ENCODE assay signal across 8 mouse cellular contexts in genomic region chr12:112130161-112130860, GRCm38 (mm10). TPM values are rescaled to one million over a fixed set of nuclear protein-coding genes. Genes with fewer than 3 reads are reported as not detected.
DNase-seq lines count a peak whose midpoint lies in the region; ATAC-seq and TF ChIP-seq lines count a peak whose summit lies in the region.

No protein-coding gene starts in this region.

- no peaks in the 10 kb centered on the region for H3K79me2 ChIP-seq in CH12.LX (replicated peaks; ENCODE audit: control insufficient read depth, extremely low read depth, insufficient read depth, poor library complexity, severe bottlenecking)

- TF ChIP-seq CTCF in CH12.LX (conservative IDR thresholded peaks at IDR 0.05 in 1 of 2, IDR thresholded peaks at IDR 0.05 in 1 of 2; ENCODE audit: low read depth in 2 of 2, low read length in 2 of 2) = no peak
- TF ChIP-seq CTCF in liver, embryonic 14.5 days (IDR thresholded peaks at IDR 0.05; ENCODE audit: low read depth) = no peak

- no peaks in the 10 kb centered on the region for H3K36me3 ChIP-seq in CH12.LX (replicated peaks in 1 of 2; ENCODE audit: control insufficient read depth in 1 of 2, insufficient read depth in 1 of 2, low read length in 1 of 2)
- no peaks in the 10 kb centered on the region for H3K36me3 ChIP-seq in intestine, embryonic 14.5 days (ENCODE audit: control insufficient read depth, insufficient read depth, low read length)
- no peaks in the 10 kb centered on the region for H3K36me3 ChIP-seq in liver, embryonic 14.5 days (replicated peaks; ENCODE audit: control insufficient read depth, insufficient read depth, low read depth)

- peaks cover 78% of the 10 kb centered on the region for H3K27me3 ChIP-seq in CH12.LX (replicated peaks)
- H3K27me3 ChIP-seq in intestine, embryonic 14.5 days (replicated peaks; ENCODE audit: control insufficient read depth, insufficient read depth, low read length) = peaks cover 22% of the 10 kb centered on the region
- peaks cover 17% of the 10 kb centered on the region for H3K27me3 ChIP-seq in liver, embryonic 14.5 days (ENCODE audit: control insufficient read depth, insufficient read depth, low read length)

- WGBS in intestine, embryonic 14.5 days = under 1% methylated on average over 75 of the region's 79 CpGs
- WGBS in liver, embryonic 14.5 days (ENCODE audit: insufficient replicate concordance) = under 1% methylated on average over 77 of the region's 79 CpGs

- H3K9ac ChIP-seq in CH12.LX (ENCODE audit: insufficient read depth, low read depth) = no peak overlapping the region; the same call in 1 of the 2 replicates
- H3K9ac ChIP-seq in intestine, embryonic 14.5 days (ENCODE audit: low read length) = peak overlapping the region; percentile 74
- no peak overlapping the region for H3K9ac ChIP-seq in liver, embryonic 14.5 days (replicated peaks)

- H3K4me3 ChIP-seq in CH12.LX (replicated peaks in 1 of 3; ENCODE audit: low read depth in 2 of 3, low read length in 2 of 3, poor library complexity in 1 of 3) = peak overlapping the region; percentile 21 to 71 (median 32)
- peak overlapping the region; percentile 71 for H3K4me3 ChIP-seq in intestine, embryonic 14.5 days (ENCODE audit: low read depth, low read length)
- H3K4me3 ChIP-seq in liver, embryonic 14.5 days (ENCODE audit: insufficient read depth in 1 of 2, low read depth in 2 of 2, low read length in 2 of 2) = peak overlapping the region; percentile 38 to 59

- dilution Hi-C loops in CH12.LX (cut with MboI; ENCODE audit: extremely low pct_ligation_motif_present, extremely low pct_unique_long_range_greater_than_20kb, low sequenced_read_pairs) = no loop called here

- H3K4me1 ChIP-seq in CH12.LX (ENCODE audit: control insufficient read depth in 1 of 2, insufficient read depth in 2 of 2) = peaks cover 11 to 19% of the 10 kb centered on the region in 2 experiments
- no peaks in the 10 kb centered on the region; the same call in 1 of the 2 replicates for H3K4me1 ChIP-seq in intestine, embryonic 14.5 days (replicated peaks; ENCODE audit: control insufficient read depth, insufficient read depth, low read length)
- H3K4me1 ChIP-seq in liver, embryonic 14.5 days (replicated peaks; ENCODE audit: control insufficient read depth in 2 of 2, insufficient read depth in 2 of 2, low read length in 1 of 2) = no peaks in the 10 kb centered on the region

- no peak for TF ChIP-seq POLR2A in CH12.LX (IDR thresholded peaks at IDR 0.05; ENCODE audit: low read depth, low read length)

- no peak for DNase-seq in CH12.LX (ENCODE audit: extremely low read depth)
- peak; percentile 67 for DNase-seq in adrenal gland, postnatal 25 days
- DNase-seq in gastrocnemius, postnatal 10 days = peak; percentile 54
- peak; percentile 92 for DNase-seq in intestine, embryonic 14.5 days (ENCODE audit: low spot score)
- DNase-seq in liver, embryonic 14.5 days (ENCODE audit: low read depth in 3 of 3, low spot score in 3 of 3) = no peak
- DNase-seq in natural killer cell, adult 2 months (ENCODE audit: low spot score in 2 of 2) = peak; percentile 14 to 54
- DNase-seq in thymus, postnatal 14 days = peak; percentile 56
- no peak for DNase-seq in layer of hippocampus, adult 9-10 months (ENCODE audit: low spot score)

- no peak for TF ChIP-seq EP300 in CH12.LX (IDR thresholded peaks at IDR 0.05; ENCODE audit: low read length)
- no peak for TF ChIP-seq EP300 in liver, embryonic 14.5 days (IDR thresholded peaks at IDR 0.05; ENCODE audit: low read depth)

- no peak for TF ChIP-seq RAD21 in CH12.LX (IDR thresholded peaks at IDR 0.05; ENCODE audit: low read depth, low read length)

- H3K9me3 ChIP-seq in CH12.LX (replicated peaks; ENCODE audit: low read length) = peaks cover 8% of the 10 kb centered on the region
- no peaks in the 10 kb centered on the region for H3K9me3 ChIP-seq in intestine, embryonic 14.5 days (ENCODE audit: control insufficient read depth, low read length)
- H3K9me3 ChIP-seq in liver, embryonic 14.5 days (ENCODE audit: control insufficient read depth, low read length) = no peaks in the 10 kb centered on the region

- peak overlapping the region; percentile 67 for H3K4me2 ChIP-seq in CH12.LX (ENCODE audit: insufficient read depth, low read depth, poor library complexity, severe bottlenecking)
- peak overlapping the region; percentile 87 for H3K4me2 ChIP-seq in intestine, embryonic 14.5 days (ENCODE audit: low read length)
- H3K4me2 ChIP-seq in liver, embryonic 14.5 days (ENCODE audit: low read depth) = peak overlapping the region; percentile 62

- H3K27ac ChIP-seq in CH12.LX (ENCODE audit: insufficient read depth, low read depth) = no peak overlapping the region
- H3K27ac ChIP-seq in intestine, embryonic 14.5 days (ENCODE audit: low read depth) = peak overlapping the region; percentile 87
- no peak overlapping the region for H3K27ac ChIP-seq in liver, embryonic 14.5 days

- in situ Hi-C loops in CH12.LX (cut with MboI; ENCODE audit: low pct_ligation_motif_present, low pct_unique_long_range_greater_than_20kb, low sequenced_read_pairs) = no loop called here

- peak; percentile 90 for ATAC-seq in intestine, embryonic 14.5 days (replicated peaks; ENCODE audit: low FRiP score, low TSS enrichment, low read depth)
- ATAC-seq in liver, embryonic 14.5 days (ENCODE audit: insufficient read depth) = no peak

TF ChIP-seq in CH12.LX, 34 proteins besides CTCF, POLR2A, EP300 and RAD21:
- TF ChIP-seq ZNF384 (IDR thresholded peaks at IDR 0.05; ENCODE audit: low read depth, low read length) (no peak), IRF4 (IDR thresholded peaks at IDR 0.05; ENCODE audit: low read depth, low read length) (peak; percentile 65; the same call in 1 of the 2 replicates), ELF1 (IDR thresholded peaks at IDR 0.05; ENCODE audit: low read depth, low read length) (no peak), MAZ (IDR thresholded peaks at IDR 0.05; ENCODE audit: low read depth, low read length) (peak; percentile 54; the same call in 1 of the 2 replicates), JUND (conservative IDR thresholded peaks at IDR 0.05; ENCODE audit: low read depth, low read length) (no peak), MEF2A (IDR thresholded peaks at IDR 0.05; ENCODE audit: borderline replicate concordance, low read depth, low read length) (no peak)

RNA-seq across cellular contexts. Expression of gene Kif26a, which starts 15.7 kb away (rescaled TPM):
- total RNA-seq in CH12.LX (2012; rRNA removed) (not detected in 2 replicates), CH12.LX (2014; rRNA removed) (not detected in 2 replicates)
- not detected in 2 replicates for polyA plus RNA-seq in CH12.LX (2012; ENCODE audit: insufficient read length, low read depth)
- 7.4 and 13.7 TPM in 2 replicates for total RNA-seq in adrenal gland, postnatal 25 days (2021)
- 10 to 100 TPM; 10.3 to 12.4 TPM for total RNA-seq in gastrocnemius, postnatal 10 days (2021)
- 2.6 and 3.6 TPM in 2 replicates for polyA plus RNA-seq in intestine, embryonic 14.5 days (2014; fragmentation: Nextera tagmentation; extraction: Ambion mirVana)
- polyA plus RNA-seq in liver, embryonic 14.5 days (2012; rRNA removed) = 0.26 TPM in 2 replicates
- polyA plus RNA-seq in liver, embryonic 14.5 days (2014; fragmentation: Nextera tagmentation; extraction: Ambion mirVana) = 0.03 and 0.08 TPM in 2 replicates

RNA-seq across cellular contexts. Expression of gene Aspg, which starts 23.8 kb away (rescaled TPM):
- total RNA-seq in CH12.LX (2012; rRNA removed) (not detected in 2 replicates), CH12.LX (2014; rRNA removed) (not detected in 2 replicates)
- not detected in 2 replicates for polyA plus RNA-seq in CH12.LX (2012; ENCODE audit: insufficient read length, low read depth)
- total RNA-seq in adrenal gland, postnatal 25 days (2021) = 35.6 and 47.0 TPM in 2 replicates
- total RNA-seq in gastrocnemius, postnatal 10 days (2021) = under 1 TPM in 1 of 2 experiments, not detected in 1; 0.38 TPM
- polyA plus RNA-seq in intestine, embryonic 14.5 days (2014; fragmentation: Nextera tagmentation; extraction: Ambion mirVana) = 16.6 and 16.9 TPM in 2 replicates
- 0.09 and 0.10 TPM in 2 replicates for polyA plus RNA-seq in liver, embryonic 14.5 days (2012; rRNA removed)
- 0.19 TPM in 1 of 2 replicates, not detected in the other for polyA plus RNA-seq in liver, embryonic 14.5 days (2014; fragmentation: Nextera tagmentation; extraction: Ambion mirVana)

Comparison
In these comparisons a context has a peak if more than half of its experiments do, and no peak if none do; other contexts are left out.
1. DNase-seq: peak in adrenal gland, postnatal 25 days (single experiment), gastrocnemius, postnatal 10 days (single experiment), intestine, embryonic 14.5 days (single experiment), natural killer cell, adult 2 months (2 of 2) and thymus, postnatal 14 days (single experiment); none in CH12.LX (single experiment), liver, embryonic 14.5 days (0 of 3) and layer of hippocampus, adult 9-10 months (single experiment).
2. RNA of gene Aspg, which starts 23.8 kb away (total RNA-seq): 35.6 to 47.0 TPM in adrenal gland, postnatal 25 days; 0.38 TPM in gastrocnemius, postnatal 10 days and not detected in CH12.LX; every median in the first group is over 10 times any median in the second.
3. Peak in every context shown above with its lines, with median percentiles within 50 percentile points of each other: H3K4me2 ChIP-seq and H3K4me3 ChIP-seq.